Mouse (Mus musculus): ENCODE measurements at regions not wholly inside any gene's neighbourhood (a gene's known extent, or its start where the extent isn't known, plus 50 kb on each side); places are given as distances from the start of the nearest gene placed in this dataset.

DNA sequence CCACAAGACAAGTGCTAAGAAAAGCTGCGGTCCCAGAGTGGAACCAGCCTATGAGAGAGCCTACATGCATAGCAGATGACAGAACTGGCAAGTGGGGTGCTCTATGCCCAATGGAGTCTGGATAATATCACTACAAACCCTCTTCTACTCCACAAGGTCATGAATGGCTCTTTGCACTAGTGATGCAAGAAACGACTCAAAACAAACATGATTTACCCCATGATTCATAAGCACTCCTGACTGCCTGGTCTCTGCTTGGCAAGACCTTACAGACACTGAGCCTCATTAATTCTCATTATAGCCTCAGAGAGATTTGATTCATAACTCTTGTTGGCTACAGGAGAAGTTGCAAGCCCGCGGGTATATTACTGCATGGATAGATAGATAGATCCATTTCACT, 139.1 kb downstream of the Ttc8 start:
- Histone ChIP-seq H3K27ac (ENCODE audit: low read depth, low read length) (no peak overlapping the region), H3K4me2 (no peak overlapping the region), H3K4me3 (ENCODE audit: low read depth, low read length) (no peak overlapping the region), H3K9me3 (replicated peaks; ENCODE audit: control insufficient read depth, low read length) (no peaks in the 10 kb centered on the region), H3K36me3 (ENCODE audit: control insufficient read depth, insufficient read depth, low read length) (no peaks in the 10 kb centered on the region), H3K27me3 (ENCODE audit: control insufficient read depth, insufficient read depth, low read length) (no peaks in the 10 kb centered on the region), H3K9ac (ENCODE audit: low read depth, low read length) (no peak overlapping the region), H3K4me1 (ENCODE audit: control insufficient read depth, insufficient read depth, low read length) (no peaks in the 10 kb centered on the region)
- no peak for ATAC-seq (replicated peaks; ENCODE audit: insufficient number of reproducible peaks, low FRiP score, low TSS enrichment)
- 90% methylated on average over 4 of the region's 4 CpGs for WGBS (ENCODE audit: insufficient replicate concordance)

DNA sequence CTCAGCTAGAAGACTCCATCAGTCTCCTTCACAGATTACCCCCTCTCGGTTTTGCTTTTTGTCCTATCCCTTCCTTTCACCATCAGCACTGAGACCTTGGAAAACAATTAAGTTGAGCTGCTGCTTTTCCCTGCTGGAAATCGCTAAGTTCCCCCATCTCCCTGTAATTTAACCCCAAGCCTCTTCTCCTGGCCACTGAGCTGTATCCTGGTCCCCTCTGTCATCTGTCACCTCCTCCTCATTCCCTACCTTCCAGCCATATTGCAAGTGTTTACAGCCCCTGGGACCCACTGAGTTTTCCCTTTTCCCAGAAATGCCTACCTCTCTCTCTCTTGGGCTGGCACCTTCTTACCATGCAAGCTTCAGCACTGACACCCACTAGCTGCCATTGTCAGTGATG, 140.3 kb downstream of the Ttc8 start:
- H3K4me2 ChIP-seq, result no peak overlapping the region
- H3K9ac ChIP-seq (ENCODE audit: low read depth, low read length), result no peak overlapping the region
- no peak overlapping the region for H3K4me3 ChIP-seq (ENCODE audit: low read depth, low read length)
- no peaks in the 10 kb centered on the region for H3K36me3 ChIP-seq (ENCODE audit: control insufficient read depth, insufficient read depth, low read length)
- ATAC-seq (replicated peaks; ENCODE audit: insufficient number of reproducible peaks, low FRiP score, low TSS enrichment), result no peak
- WGBS (ENCODE audit: insufficient replicate concordance), result 44% methylated on average over 2 of the region's 2 CpGs
- H3K27ac ChIP-seq (ENCODE audit: low read depth, low read length), result no peak overlapping the region
- no peaks in the 10 kb centered on the region for H3K4me1 ChIP-seq (ENCODE audit: control insufficient read depth, insufficient read depth, low read length)
- no peaks in the 10 kb centered on the region for H3K9me3 ChIP-seq (replicated peaks; ENCODE audit: control insufficient read depth, low read length)
- no peaks in the 10 kb centered on the region for H3K27me3 ChIP-seq (ENCODE audit: control insufficient read depth, insufficient read depth, low read length)

DNA sequence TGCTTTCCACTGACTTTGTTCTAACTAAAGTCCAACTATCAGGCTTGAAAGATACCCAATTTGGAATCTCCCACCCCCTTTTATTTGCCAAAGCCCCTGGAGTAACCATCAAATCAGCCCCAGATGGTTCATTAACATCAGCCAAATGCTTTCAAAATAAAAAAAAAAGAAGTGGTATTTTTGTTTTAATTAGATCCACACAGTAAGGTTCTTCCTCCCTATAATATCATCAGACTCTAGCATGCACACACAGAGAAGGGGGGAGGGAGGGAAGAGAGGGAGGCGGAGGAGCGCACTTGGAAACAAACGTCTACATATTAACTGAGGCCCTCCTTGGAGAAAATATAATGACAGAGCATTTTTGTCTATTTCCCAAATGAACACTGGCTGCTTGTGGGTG, 143.1 kb downstream of the Ttc8 start:
- no peaks in the 10 kb centered on the region for H3K27me3 ChIP-seq (ENCODE audit: control insufficient read depth, insufficient read depth, low read length)
- H3K9ac ChIP-seq (ENCODE audit: low read depth, low read length), result no peak overlapping the region
- ATAC-seq (replicated peaks; ENCODE audit: insufficient number of reproducible peaks, low FRiP score, low TSS enrichment), result no peak

DNA sequence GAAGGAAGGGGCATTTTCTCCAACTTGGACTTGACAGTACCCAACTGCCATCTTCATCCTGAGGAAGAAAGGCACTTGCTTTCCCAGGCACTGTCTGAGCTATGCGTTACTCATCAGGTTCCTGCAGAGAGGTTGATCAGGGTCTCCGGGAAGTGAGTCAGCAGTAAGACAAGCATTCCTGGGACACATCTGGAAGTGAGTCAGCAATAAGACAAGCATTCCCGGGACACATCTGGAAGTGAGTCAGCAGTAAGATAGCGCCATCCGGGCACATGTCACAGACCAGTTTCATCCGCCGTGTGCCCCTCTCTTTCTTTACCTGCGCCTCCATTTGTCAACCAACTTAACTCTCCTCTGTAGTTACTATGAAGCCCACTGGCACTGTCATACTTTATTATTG, 143.5 kb downstream of the Ttc8 start:
- Histone ChIP-seq H3K27ac (ENCODE audit: low read depth, low read length) (no peak overlapping the region), H3K4me3 (ENCODE audit: low read depth, low read length) (no peak overlapping the region), H3K4me1 (ENCODE audit: control insufficient read depth, insufficient read depth, low read length) (no peaks in the 10 kb centered on the region), H3K9me3 (replicated peaks; ENCODE audit: control insufficient read depth, low read length) (no peaks in the 10 kb centered on the region), H3K9ac (ENCODE audit: low read depth, low read length) (no peak overlapping the region), H3K36me3 (ENCODE audit: control insufficient read depth, insufficient read depth, low read length) (no peaks in the 10 kb centered on the region), H3K4me2 (no peak overlapping the region), H3K27me3 (ENCODE audit: control insufficient read depth, insufficient read depth, low read length) (no peaks in the 10 kb centered on the region)
- 58% methylated on average over 8 of the region's 8 CpGs for WGBS (ENCODE audit: insufficient replicate concordance)
- ATAC-seq (replicated peaks; ENCODE audit: insufficient number of reproducible peaks, low FRiP score, low TSS enrichment), result no peak

More for the DNA sequence above, 143.1 kb downstream of the Ttc8 start:
- Histone ChIP-seq H3K4me1 (ENCODE audit: control insufficient read depth, insufficient read depth, low read length) (no peaks in the 10 kb centered on the region), H3K4me3 (ENCODE audit: low read depth, low read length) (no peak overlapping the region), H3K9me3 (replicated peaks; ENCODE audit: control insufficient read depth, low read length) (no peaks in the 10 kb centered on the region), H3K27ac (ENCODE audit: low read depth, low read length) (no peak overlapping the region), H3K36me3 (ENCODE audit: control insufficient read depth, insufficient read depth, low read length) (no peaks in the 10 kb centered on the region), H3K4me2 (no peak overlapping the region)
- WGBS (ENCODE audit: insufficient replicate concordance), result 83% methylated on average over 3 of the region's 3 CpGs

- WGBS (ENCODE audit: insufficient replicate concordance), result 44% methylated on average over 3 of the region's 3 CpGs
- H3K9me3 ChIP-seq (replicated peaks; ENCODE audit: control insufficient read depth, low read length), result no peaks in the 10 kb centered on the region
- no peak overlapping the region for H3K4me2 ChIP-seq
- no peaks in the 10 kb centered on the region for H3K27me3 ChIP-seq (ENCODE audit: control insufficient read depth, insufficient read depth, low read length)
- no peak overlapping the region for H3K27ac ChIP-seq (ENCODE audit: low read depth, low read length)
- no peak overlapping the region for H3K4me3 ChIP-seq (ENCODE audit: low read depth, low read length)
- ATAC-seq (replicated peaks; ENCODE audit: insufficient number of reproducible peaks, low FRiP score, low TSS enrichment), result no peak
- no peaks in the 10 kb centered on the region for H3K4me1 ChIP-seq (ENCODE audit: control insufficient read depth, insufficient read depth, low read length)
- H3K9ac ChIP-seq (ENCODE audit: low read depth, low read length), result no peak overlapping the region
- no peaks in the 10 kb centered on the region for H3K36me3 ChIP-seq (ENCODE audit: control insufficient read depth, insufficient read depth, low read length)
Observed at GRCm38 (mm10) chr12:99067962-99068361, 147.6 kb downstream of the Ttc8 start.

DNA sequence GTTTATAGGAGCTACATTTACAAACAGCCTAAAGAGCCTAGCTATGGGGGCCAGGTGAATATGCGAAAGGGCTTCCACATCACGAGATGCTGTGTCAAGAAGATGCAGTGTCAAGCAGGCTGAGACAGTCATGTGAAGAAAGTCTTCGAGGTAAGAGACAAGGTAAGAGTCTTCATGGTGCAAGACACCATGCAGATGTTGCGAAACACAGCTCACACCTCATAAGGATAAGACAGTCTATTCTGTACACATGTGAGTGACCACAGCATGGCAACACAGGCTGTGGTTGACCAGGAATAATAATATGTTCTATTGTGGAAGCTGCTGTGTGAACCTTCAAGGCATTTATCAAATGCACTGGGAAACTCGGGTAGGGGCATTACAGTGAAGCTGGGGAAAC, 153.4 kb downstream of the Ttc8 start:
- Histone ChIP-seq H3K4me2 (no peak overlapping the region), H3K27ac (ENCODE audit: low read depth, low read length) (no peak overlapping the region), H3K4me3 (ENCODE audit: low read depth, low read length) (no peak overlapping the region), H3K4me1 (ENCODE audit: control insufficient read depth, insufficient read depth, low read length) (no peaks in the 10 kb centered on the region), H3K27me3 (ENCODE audit: control insufficient read depth, insufficient read depth, low read length) (no peaks in the 10 kb centered on the region), H3K9ac (ENCODE audit: low read depth, low read length) (no peak overlapping the region), H3K9me3 (replicated peaks; ENCODE audit: control insufficient read depth, low read length) (no peaks in the 10 kb centered on the region), H3K36me3 (ENCODE audit: control insufficient read depth, insufficient read depth, low read length) (no peaks in the 10 kb centered on the region)
- no peak for ATAC-seq (replicated peaks; ENCODE audit: insufficient number of reproducible peaks, low FRiP score, low TSS enrichment)
- WGBS (ENCODE audit: insufficient replicate concordance), result 75% methylated on average over 5 of the region's 5 CpGs

- Histone ChIP-seq H3K36me3 (ENCODE audit: control insufficient read depth, insufficient read depth, low read length) (no peaks in the 10 kb centered on the region), H3K4me2 (no peak overlapping the region), H3K9me3 (replicated peaks; ENCODE audit: control insufficient read depth, low read length) (no peaks in the 10 kb centered on the region), H3K4me1 (ENCODE audit: control insufficient read depth, insufficient read depth, low read length) (no peaks in the 10 kb centered on the region), H3K27me3 (ENCODE audit: control insufficient read depth, insufficient read depth, low read length) (no peaks in the 10 kb centered on the region), H3K9ac (ENCODE audit: low read depth, low read length) (no peak overlapping the region), H3K27ac (ENCODE audit: low read depth, low read length) (no peak overlapping the region), H3K4me3 (ENCODE audit: low read depth, low read length) (no peak overlapping the region)
- WGBS (ENCODE audit: insufficient replicate concordance), result 62% methylated on average over 3 of the region's 3 CpGs
- ATAC-seq (replicated peaks; ENCODE audit: insufficient number of reproducible peaks, low FRiP score, low TSS enrichment), result no peak
Observed at GRCm38 (mm10) chr12:99077366-99077765, 157.0 kb downstream of the Ttc8 start.

GRCm38 (mm10) chr12:99079873-99080272, 159.5 kb downstream of the Ttc8 start:
- WGBS (ENCODE audit: insufficient replicate concordance), result 74% methylated on average over 1 of the region's 1 CpGs
- Histone ChIP-seq H3K4me1 (ENCODE audit: control insufficient read depth, insufficient read depth, low read length) (no peaks in the 10 kb centered on the region), H3K27ac (ENCODE audit: low read depth, low read length) (no peak overlapping the region), H3K27me3 (ENCODE audit: control insufficient read depth, insufficient read depth, low read length) (peaks cover 10% of the 10 kb centered on the region), H3K9ac (ENCODE audit: low read depth, low read length) (no peak overlapping the region), H3K36me3 (ENCODE audit: control insufficient read depth, insufficient read depth, low read length) (no peaks in the 10 kb centered on the region), H3K4me2 (no peak overlapping the region), H3K4me3 (ENCODE audit: low read depth, low read length) (no peak overlapping the region), H3K9me3 (replicated peaks; ENCODE audit: control insufficient read depth, low read length) (no peaks in the 10 kb centered on the region)
- no peak for ATAC-seq (replicated peaks; ENCODE audit: insufficient number of reproducible peaks, low FRiP score, low TSS enrichment)

DNA sequence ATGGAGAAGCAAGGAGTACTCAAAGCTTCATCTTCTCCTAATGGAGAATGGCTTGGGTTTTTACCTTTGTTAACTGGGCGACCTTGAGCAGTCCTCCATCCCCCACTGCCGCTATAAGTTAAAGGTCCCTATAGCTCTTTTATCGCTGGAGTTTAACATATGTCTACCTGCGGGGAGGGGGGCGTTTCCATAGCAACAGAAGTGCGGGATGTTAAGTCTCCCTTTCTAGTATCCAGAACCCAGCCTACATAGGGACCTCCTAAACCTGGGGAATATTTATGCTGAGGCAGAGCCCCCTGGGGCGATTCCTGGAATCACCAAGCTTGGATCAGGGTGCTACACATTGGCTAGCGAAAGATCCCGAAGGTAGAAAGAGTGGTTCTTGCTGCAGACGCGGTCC, 163.2 kb downstream of the Ttc8 start:
- H3K9me3 ChIP-seq (replicated peaks; ENCODE audit: control insufficient read depth, low read length), result no peaks in the 10 kb centered on the region
- H3K4me3 ChIP-seq (ENCODE audit: low read depth, low read length), result no peak overlapping the region
- no peaks in the 10 kb centered on the region for H3K36me3 ChIP-seq (ENCODE audit: control insufficient read depth, insufficient read depth, low read length)
- H3K27ac ChIP-seq (ENCODE audit: low read depth, low read length), result no peak overlapping the region
- H3K27me3 ChIP-seq (ENCODE audit: control insufficient read depth, insufficient read depth, low read length), result peaks cover 10% of the 10 kb centered on the region
- no peak overlapping the region for H3K9ac ChIP-seq (ENCODE audit: low read depth, low read length)
- no peaks in the 10 kb centered on the region for H3K4me1 ChIP-seq (ENCODE audit: control insufficient read depth, insufficient read depth, low read length)
- WGBS (ENCODE audit: insufficient replicate concordance), result 49% methylated on average over 11 of the region's 11 CpGs
- no peak overlapping the region for H3K4me2 ChIP-seq
- ATAC-seq (replicated peaks; ENCODE audit: insufficient number of reproducible peaks, low FRiP score, low TSS enrichment), result no peak

All from heart, embryonic 11.5 days (tissue).